In genomic region chr13:54988181-54988760, GRCm38 (mm10) we compare ENCODE assay signal across 21 mouse cellular contexts. TPM values are rescaled to one million over a fixed set of nuclear protein-coding genes. Genes with fewer than 3 reads are reported as not detected.
DNase-seq lines count a peak whose midpoint lies in the region; ATAC-seq and TF ChIP-seq lines count a peak whose summit lies in the region.
"Had no signal": no experiment of that assay in that cellular context is flagged by ENCODE, and none has a peak within 500 bp of the region (broad histone marks: within the 10 kb centered on the region; RNA-seq: fewer than 3 reads in every experiment).

No protein-coding gene starts in this region.

- peaks cover 9% of the 10 kb centered on the region; the same call in 1 of the 2 replicates for H3K4me1 ChIP-seq in heart, embryonic 11.5 days (ENCODE audit: control insufficient read depth, insufficient read depth, low read length)
- H3K4me1 ChIP-seq in kidney, adult 2 months (ENCODE audit: control insufficient read depth, insufficient read depth, low read length) = no peaks in the 10 kb centered on the region
- no peaks in the 10 kb centered on the region; the same call in 1 of the 2 replicates for H3K4me1 ChIP-seq in lung, embryonic 16.5 days (replicated peaks; ENCODE audit: control insufficient read depth, insufficient read depth, low read length)

- no peaks in the 10 kb centered on the region for H3K9me3 ChIP-seq in heart, embryonic 11.5 days (replicated peaks; ENCODE audit: control insufficient read depth, low read length)
- H3K9me3 ChIP-seq in lung, embryonic 16.5 days (ENCODE audit: control insufficient read depth, low read length) = no peaks in the 10 kb centered on the region
- H3K9me3 ChIP-seq: embryonic facial prominence, embryonic 10.5 days; limb, embryonic 15.5 days; midbrain, embryonic 10.5 days had no signal

- no peak for TF ChIP-seq CTCF in kidney, adult 2 months (conservative IDR thresholded peaks at IDR 0.05; ENCODE audit: insufficient read depth, insufficient read length, low read depth, low read length)

- no peak for DNase-seq in heart, postnatal 36 days
- DNase-seq in kidney, adult 2 months = peak; percentile 4
- no peak for DNase-seq in kidney, postnatal 25 days
- no peak for DNase-seq in lung, adult 18-20 months
- DNase-seq in urinary bladder, adult 18-20 months (ENCODE audit: low spot score in 2 of 2) = no peak
- DNase-seq: adrenal gland, postnatal 14 days; B cell, adult 2 months; cerebellum, adult 18-20 months; cerebellum, postnatal 36 days; gastrocnemius, postnatal 36 days; lung, postnatal 14 days; thymus, postnatal 14 days had no signal

- H3K27ac ChIP-seq in heart, embryonic 11.5 days (ENCODE audit: low read depth, low read length) = peak overlapping the region; percentile 35; the same call in 1 of the 2 replicates
- H3K27ac ChIP-seq in kidney, adult 2 months (ENCODE audit: insufficient read depth, low read depth, low read length) = no peak overlapping the region
- no peak overlapping the region for H3K27ac ChIP-seq in lung, embryonic 16.5 days (ENCODE audit: low read length)
- H3K27ac ChIP-seq: embryonic facial prominence, embryonic 10.5 days; limb, embryonic 15.5 days; stomach, postnatal 0 days had no signal

- peaks cover 13% of the 10 kb centered on the region for H3K27me3 ChIP-seq in heart, embryonic 11.5 days (ENCODE audit: control insufficient read depth, insufficient read depth, low read length)
- H3K27me3 ChIP-seq in kidney, adult 2 months (replicated peaks; ENCODE audit: control insufficient read depth, insufficient read depth, low read length) = no peaks in the 10 kb centered on the region
- H3K27me3 ChIP-seq in lung, embryonic 16.5 days (ENCODE audit: control insufficient read depth, insufficient read depth, low read depth, low read length) = no peaks in the 10 kb centered on the region

- no peak overlapping the region for H3K4me3 ChIP-seq in heart, embryonic 11.5 days (ENCODE audit: low read depth, low read length)
- no peak overlapping the region for H3K4me3 ChIP-seq in kidney, adult 2 months (ENCODE audit: insufficient read depth, low read depth, low read length)
- H3K4me3 ChIP-seq in lung, embryonic 16.5 days (ENCODE audit: low read length) = no peak overlapping the region
- H3K4me3 ChIP-seq: embryonic facial prominence, embryonic 10.5 days; limb, embryonic 15.5 days; midbrain, embryonic 10.5 days had no signal

- 31% methylated on average over 7 of the region's 7 CpGs for WGBS in heart, embryonic 11.5 days (ENCODE audit: insufficient replicate concordance)
- WGBS in kidney, adult 2 months = 44% methylated on average over 7 of the region's 7 CpGs
- 30% methylated on average over 7 of the region's 7 CpGs for WGBS in lung, embryonic 16.5 days

- no peak for ATAC-seq in heart, embryonic 11.5 days (replicated peaks; ENCODE audit: insufficient number of reproducible peaks, low FRiP score, low TSS enrichment)
- peak; percentile 48; the same call in 1 of the 2 replicates for ATAC-seq in lung, embryonic 16.5 days (ENCODE audit: low read depth)
- ATAC-seq: forebrain, embryonic 14.5 days; intestine, embryonic 16.5 days had no signal

- no peaks in the 10 kb centered on the region for H3K36me3 ChIP-seq in heart, embryonic 11.5 days (ENCODE audit: control insufficient read depth, insufficient read depth, low read length)
- H3K36me3 ChIP-seq in kidney, adult 2 months (ENCODE audit: control insufficient read depth, insufficient read depth, low read length) = no peaks in the 10 kb centered on the region
- no peaks in the 10 kb centered on the region for H3K36me3 ChIP-seq in lung, embryonic 16.5 days (ENCODE audit: control insufficient read depth, insufficient read depth, low read length)
- H3K36me3 ChIP-seq: embryonic facial prominence, embryonic 10.5 days; limb, embryonic 15.5 days; midbrain, embryonic 10.5 days had no signal

- intact Hi-C loops in heart, postnatal 36 days (cut with DNase I) = no loop called here

- TF ChIP-seq POLR2A in kidney, adult 2 months (IDR thresholded peaks at IDR 0.05; ENCODE audit: low read depth, low read length) = no peak

- H3K4me2 ChIP-seq in heart, embryonic 11.5 days = no peak overlapping the region
- no peak overlapping the region for H3K4me2 ChIP-seq in lung, embryonic 16.5 days (ENCODE audit: low read depth, low read length)
- H3K4me2 ChIP-seq: limb, embryonic 15.5 days had no signal

- H3K9ac ChIP-seq in heart, embryonic 11.5 days (ENCODE audit: low read depth, low read length) = no peak overlapping the region
- H3K9ac ChIP-seq in lung, embryonic 16.5 days (ENCODE audit: low read length) = no peak overlapping the region
- H3K9ac ChIP-seq: limb, embryonic 15.5 days had no signal

RNA-seq across cellular contexts. Expression of gene Hk3, which starts 32.9 kb away (rescaled TPM):
- polyA plus RNA-seq in heart, embryonic 11.5 days (2014; fragmentation: Nextera tagmentation; extraction: Ambion mirVana) = 0.16 and 0.54 TPM in 2 replicates
- under 1 TPM; 0.72 to 0.87 TPM for total RNA-seq in heart, postnatal 36 days (2021)
- polyA plus RNA-seq in kidney, adult 2 months (2012; rRNA removed) = 0.75 and 1.0 TPM in 2 replicates
- 0.95 and 1.3 TPM in 2 replicates for polyA plus RNA-seq in lung, embryonic 16.5 days (2015; fragmentation: Nextera tagmentation; extraction: Ambion mirVana)

RNA-seq across cellular contexts. Expression of gene Unc5a, which starts 39.1 kb away (rescaled TPM):
- 2.5 and 2.6 TPM in 2 replicates for polyA plus RNA-seq in heart, embryonic 11.5 days (2014; fragmentation: Nextera tagmentation; extraction: Ambion mirVana)
- under 1 TPM; 0.49 to 0.92 TPM for total RNA-seq in heart, postnatal 36 days (2021)
- 3.1 and 3.3 TPM in 2 replicates for polyA plus RNA-seq in kidney, adult 2 months (2012; rRNA removed)
- polyA plus RNA-seq in lung, embryonic 16.5 days (2015; fragmentation: Nextera tagmentation; extraction: Ambion mirVana) = 4.3 TPM in 2 replicates
- total RNA-seq: neutrophil, adult 5-6 weeks had no signal
